Mouse (Mus musculus) brain, embryonic 14.5 days (tissue): ENCODE results near the gene Lamtor3. TPM values are rescaled to one million over a fixed set of nuclear protein-coding genes. Genes with fewer than 3 reads are reported as not detected.
A peak's percentile ranks its signal among the peaks of the same experiment; 100 is the strongest.

ENCODE experiments used
- DNase-seq: peaks from one replicate; pipeline ENCODE4 v3.0.0-alpha.2; 2011; ENCODE audit warnings: low read depth
- CTCF ChIP-seq: fragments of 200-500 bp; IDR thresholded peaks from 2 replicates; pipeline ENCODE4 v1.5.1; 2012; ENCODE audit warnings: inconsistent platforms, mild to moderate bottlenecking, moderate library complexity, borderline replicate concordance; ENCODE audit not compliant: insufficient read depth, insufficient read length; ENCODE audit errors: extremely low read depth
- POLR2A ChIP-seq: fragments of 200-500 bp; IDR thresholded peaks from 2 replicates; pipeline ENCODE4 v1.6.1; 2012; ENCODE audit warnings: mild to moderate bottlenecking, inconsistent platforms, borderline replicate concordance; ENCODE audit not compliant: poor library complexity, insufficient read depth, insufficient read length, severe bottlenecking; ENCODE audit errors: extremely low read depth
- polyA plus RNA-seq: library from polyadenylated mRNA; depleted of rRNA; stranded (reverse); fragments of >200 nt; gene quantifications from 2 replicates; pipeline ENCODE4 v1.2.3, GENCODE M21; 2012

Lamtor3 gene
- polyA plus RNA-seq, 1 experiment = 77.3 TPM

- DNase-seq = peak; percentile 25
- TF ChIP-seq POLR2A (no peak), CTCF (no peak)
Observed at GRCm38 (mm10) chr3:137954256-137954916, 36.1 kb downstream of the Lamtor3 start.

GRCm38 (mm10) chr3:137955560-137956081, 37.3 kb downstream of the Lamtor3 start:
- TF ChIP-seq POLR2A = no peak
- peak; percentile 62 for DNase-seq

DNA sequence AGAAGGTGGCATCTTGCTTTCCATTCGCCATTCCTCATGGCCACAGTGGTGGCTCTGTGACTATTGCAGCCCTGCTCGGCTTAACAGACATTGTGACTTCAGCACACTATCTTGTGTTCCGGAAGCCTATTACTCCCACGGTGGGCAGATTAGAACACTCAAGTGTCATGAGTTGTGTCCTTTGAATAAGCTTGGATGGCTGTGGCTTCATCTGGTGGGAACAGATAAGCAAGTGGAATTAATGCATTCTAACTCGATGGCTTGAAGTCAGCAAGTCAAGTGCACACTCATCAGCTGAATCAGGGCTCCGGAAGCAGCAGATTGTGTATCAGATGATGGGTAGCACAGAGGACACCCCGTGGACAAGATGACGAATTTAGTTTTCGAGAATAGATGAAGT, 39.6 kb downstream of the Lamtor3 start:
- DNase-seq = no peak
- no peak for TF ChIP-seq POLR2A
- no peak for TF ChIP-seq CTCF

- TF ChIP-seq CTCF = no peak
- no peak for TF ChIP-seq POLR2A
- DNase-seq = no peak
Observed at GRCm38 (mm10) chr3:137958352-137958751, 40.0 kb downstream of the Lamtor3 start.

GRCm38 (mm10) chr3:137959456-137959855, 41.1 kb downstream of the Lamtor3 start:
- TF ChIP-seq CTCF = no peak
- no peak for TF ChIP-seq POLR2A
- DNase-seq = no peak

DNA sequence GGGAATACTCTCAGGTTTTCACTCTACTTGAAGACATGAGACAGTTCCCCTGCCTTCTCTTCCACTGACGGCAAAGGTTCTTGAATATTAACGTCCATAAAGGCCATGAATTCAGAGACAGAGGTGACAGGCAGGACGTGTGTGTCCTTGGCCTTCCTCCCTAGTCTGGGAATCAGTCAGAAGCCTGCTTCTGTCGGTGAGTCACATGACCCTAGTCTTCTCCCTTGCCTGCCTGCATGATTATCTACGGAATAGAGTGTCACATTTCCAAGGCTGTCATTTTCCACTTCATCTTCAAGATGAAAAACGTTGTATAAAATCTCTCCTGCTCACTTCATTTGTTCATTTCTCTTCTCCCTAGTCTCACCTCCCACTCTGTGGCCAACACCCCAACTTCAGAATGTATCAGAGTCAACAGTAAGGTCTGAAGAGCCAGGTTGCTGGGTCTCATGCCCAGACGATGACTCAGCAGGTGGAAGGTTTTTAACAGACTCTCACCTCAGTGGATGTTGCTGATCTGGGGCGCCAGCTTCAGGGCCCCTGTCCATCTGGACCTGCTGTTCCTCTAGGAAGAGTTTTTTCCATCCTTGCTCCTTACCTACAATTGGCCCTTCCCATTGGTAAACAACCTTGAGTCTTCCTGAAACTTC, 43.6 kb downstream of the Lamtor3 start:
- DNase-seq = no peak
- TF ChIP-seq CTCF = no peak
- TF ChIP-seq POLR2A = no peak

GRCm38 (mm10) chr3:137963508-137963907, 45.2 kb downstream of the Lamtor3 start:
- TF ChIP-seq POLR2A (no peak), CTCF (no peak)
- DNase-seq = no peak

- DNase-seq = peak; percentile 25
Observed at GRCm38 (mm10) chr3:137964014-137964413, 45.7 kb downstream of the Lamtor3 start.

GRCm38 (mm10) chr3:137968105-137968819, 50.0 kb downstream of the Lamtor3 start:
- no peak for TF ChIP-seq POLR2A
- no peak for TF ChIP-seq CTCF
- DNase-seq = no peak

GRCm38 (mm10) chr3:137968820-137969486, 50.6 kb downstream of the Lamtor3 start:
- no peak for DNase-seq
- no peak for TF ChIP-seq CTCF
- no peak for TF ChIP-seq POLR2A

- peak; percentile 76 for DNase-seq
- TF ChIP-seq POLR2A = no peak
- TF ChIP-seq CTCF = no peak
Observed at GRCm38 (mm10) chr3:137969951-137970350, 51.6 kb downstream of the Lamtor3 start.
